In genomic region chr5:34609966-34610365, GRCm38 (mm10) we compare ENCODE assay signal across 24 mouse cellular contexts.
"Had no signal": no experiment of that assay in that cellular context is flagged by ENCODE, and none has a peak within 500 bp of the region (broad histone marks: within the 10 kb centered on the region; RNA-seq: fewer than 3 reads in every experiment).

No protein-coding gene starts in this region.

- H3K4me2 ChIP-seq: heart, embryonic 12.5 days; hindbrain, embryonic 12.5 days; hindbrain, embryonic 14.5 days; intestine, embryonic 15.5 days; limb, embryonic 13.5 days; limb, embryonic 15.5 days; liver, embryonic 12.5 days had no signal

- H3K9ac ChIP-seq: heart, embryonic 12.5 days; hindbrain, embryonic 12.5 days; hindbrain, embryonic 14.5 days; intestine, embryonic 15.5 days; limb, embryonic 13.5 days; limb, embryonic 15.5 days; liver, embryonic 12.5 days; liver, embryonic 14.5 days had no signal

- H3K27me3 ChIP-seq: heart, embryonic 12.5 days; hindbrain, embryonic 12.5 days; intestine, embryonic 15.5 days; limb, embryonic 13.5 days; limb, embryonic 15.5 days; liver, embryonic 12.5 days had no signal

- DNase-seq: gastrocnemius, postnatal 10 days; gastrocnemius, postnatal 25 days; heart, adult 18-20 months; heart, postnatal 10 days; heart, postnatal 4 days; kidney, adult 18-20 months; kidney, postnatal 25 days; layer of hippocampus, adult 9-11 months; layer of hippocampus, postnatal 36 days; left cerebral cortex, postnatal 4 days had no signal

- H3K9me3 ChIP-seq: heart, embryonic 10.5 days; heart, embryonic 12.5 days; hindbrain, embryonic 10.5 days; hindbrain, embryonic 12.5 days; intestine, embryonic 15.5 days; limb, embryonic 13.5 days; limb, embryonic 15.5 days; liver, embryonic 12.5 days had no signal

- ATAC-seq: hindbrain, embryonic 16.5 days; inflammation-experienced regulatory T-cells, adult 6 months; intestine, embryonic 15.5 days; intestine, postnatal 0 days; liver, embryonic 12.5 days had no signal

- H3K27ac ChIP-seq: heart, embryonic 10.5 days; hindbrain, embryonic 10.5 days; hindbrain, embryonic 12.5 days; hindbrain, embryonic 14.5 days; intestine, embryonic 15.5 days; kidney, postnatal 0 days; limb, embryonic 13.5 days; limb, embryonic 15.5 days; liver, embryonic 12.5 days; liver, embryonic 14.5 days had no signal

- H3K4me1 ChIP-seq: hindbrain, embryonic 10.5 days; hindbrain, embryonic 12.5 days; intestine, embryonic 15.5 days; limb, embryonic 13.5 days; limb, embryonic 15.5 days; liver, embryonic 12.5 days had no signal

- H3K4me3 ChIP-seq: heart, embryonic 10.5 days; heart, embryonic 12.5 days; hindbrain, embryonic 10.5 days; hindbrain, embryonic 12.5 days; intestine, embryonic 15.5 days; limb, embryonic 13.5 days; limb, embryonic 15.5 days; liver, embryonic 12.5 days had no signal
